Mouse (Mus musculus) cortical plate, adult 2 months (tissue): ENCODE measurements around the gene Dpf1.

ENCODE experiments used
- CTCF ChIP-seq: fragments of 200-500 bp; IDR thresholded peaks from 2 replicates; pipeline ENCODE4 v1.5.1; 2011; ENCODE audit warnings: mild to moderate bottlenecking, control low read depth, low read length; ENCODE audit not compliant: insufficient read depth; ENCODE audit errors: extremely low read depth
- POLR2A ChIP-seq: fragments of 200-500 bp; IDR thresholded peaks from 2 replicates; pipeline ENCODE4 v1.6.1; 2011; ENCODE audit warnings: mild to moderate bottlenecking, low read length, control low read depth; ENCODE audit not compliant: insufficient read depth; ENCODE audit errors: extremely low read depth

DNA sequence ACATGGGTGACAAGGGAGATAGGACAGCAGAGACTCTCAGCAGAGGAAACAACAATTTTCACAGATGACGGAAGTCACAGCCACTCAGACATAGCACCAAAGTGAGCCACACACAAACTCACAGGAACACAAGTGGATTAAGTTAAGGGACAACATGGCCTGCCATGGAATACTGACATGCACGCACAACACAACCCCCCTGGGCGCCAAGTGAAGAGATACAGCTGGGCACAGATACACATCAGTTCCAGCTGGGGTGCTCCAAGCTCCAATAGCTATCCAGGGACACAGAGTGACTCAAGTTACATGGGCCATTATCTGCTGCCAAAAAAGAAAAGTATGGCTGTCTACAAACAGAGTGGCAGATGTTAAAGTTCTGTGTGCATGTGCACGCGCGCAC is 13.9 kb upstream of the Dpf1 start:
- no peak for TF ChIP-seq CTCF
- TF ChIP-seq POLR2A, result no peak
